Mouse (Mus musculus) C2C12 (cell line): ENCODE measurements around the gene Cadps2. TPM values are rescaled to one million over a fixed set of nuclear protein-coding genes. Genes with fewer than 3 reads are reported as not detected.

Source experiments
- H3K27me3 ChIP-seq: one replicate; pipeline ENCODE4 v1.6.1; 2011; ENCODE audit not compliant: control insufficient read depth, insufficient read depth, insufficient read length
- H3K36me3 ChIP-seq: one replicate; pipeline ENCODE4 v1.6.1; 2011; ENCODE audit not compliant: control insufficient read depth, insufficient read depth
- H3K4me3 ChIP-seq: one replicate; pipeline ENCODE4 v1.5.1; 2011; ENCODE audit warnings: mild to moderate bottlenecking, control low read depth; ENCODE audit not compliant: poor library complexity, insufficient read depth, severe bottlenecking
- H3K79me2 ChIP-seq: one replicate; pipeline ENCODE4 v1.6.1; 2011; ENCODE audit not compliant: control insufficient read depth, insufficient read depth
- H3K79me3 ChIP-seq: one replicate; pipeline ENCODE4 v1.6.1; 2011; ENCODE audit warnings: low read depth, control low read depth
- H3ac ChIP-seq: one replicate; pipeline ENCODE3; 2011; ENCODE audit warnings: low read depth; ENCODE audit not compliant: control insufficient read depth, insufficient read length
- CEBPB ChIP-seq: IDR thresholded peaks from one replicate; pipeline ENCODE4 v1.6.1; 2011; ENCODE audit warnings: low read depth, mild to moderate bottlenecking, control low read depth, moderate library complexity
- CTCF ChIP-seq: IDR thresholded peaks from one replicate; pipeline ENCODE4 v1.5.1; 2011; ENCODE audit not compliant: control insufficient read depth, insufficient read depth, insufficient read length
- FOSL1 ChIP-seq: IDR thresholded peaks from one replicate; pipeline ENCODE4 v1.8.0; 2011; ENCODE audit warnings: mild to moderate bottlenecking, low read length; ENCODE audit not compliant: poor library complexity, insufficient read depth, severe bottlenecking
- MAX ChIP-seq: IDR thresholded peaks from one replicate; pipeline ENCODE4 v1.6.1; 2011; ENCODE audit warnings: mild to moderate bottlenecking, control low read depth
- MYOD1 ChIP-seq: IDR thresholded peaks from one replicate; pipeline ENCODE4 v1.6.1; 2011; ENCODE audit warnings: low read depth; ENCODE audit not compliant: control insufficient read depth, insufficient read length
- MYOG ChIP-seq: IDR thresholded peaks from one replicate; pipeline ENCODE4 v1.6.1; 2011; ENCODE audit not compliant: control insufficient read depth, insufficient read length; ENCODE audit errors: extremely low read depth
- USF1 ChIP-seq: IDR thresholded peaks from one replicate; pipeline ENCODE4 v1.6.1; 2011; ENCODE audit warnings: low read depth, mild to moderate bottlenecking, control low read depth, moderate library complexity
- polyA plus RNA-seq: library from polyadenylated mRNA; unstranded; fragments of >200 nt; fragmentation: generic; extraction: Trizol; gene quantifications from one replicate; pipeline ENCODE4 v1.2.1, GENCODE M21; 2012; ENCODE audit warnings: missing spikeins

Gene Cadps2
- polyA plus RNA-seq, 1 experiment = not detected

GRCm38 (mm10) chr6:23549874-23550273 lies 289.3 kb downstream of the Cadps2 start:
- no peak overlapping the region for H3ac ChIP-seq
- H3K36me3 ChIP-seq = no peaks in the 10 kb centered on the region
- no peak overlapping the region for H3K4me3 ChIP-seq
- H3K79me3 ChIP-seq = no peaks in the 10 kb centered on the region
- no peaks in the 10 kb centered on the region for H3K79me2 ChIP-seq
- no peak for TF ChIP-seq MYOG
- H3K27me3 ChIP-seq = no peaks in the 10 kb centered on the region

- H3K4me3 ChIP-seq = no peak overlapping the region
- TF ChIP-seq USF1 (no peak), CEBPB (no peak), MYOD1 (no peak), CTCF (no peak), MAX (no peak), FOSL1 (no peak), MYOG (no peak)
- no peaks in the 10 kb centered on the region for H3K27me3 ChIP-seq
- H3ac ChIP-seq = no peak overlapping the region
- H3K79me3 ChIP-seq = no peaks in the 10 kb centered on the region
- no peaks in the 10 kb centered on the region for H3K79me2 ChIP-seq
- H3K36me3 ChIP-seq = no peaks in the 10 kb centered on the region
These were observed 315.5 kb downstream of the Cadps2 start for GRCm38 (mm10) chr6:23523710-23524109.

GRCm38 (mm10) chr6:23522556-23522955 lies 316.7 kb downstream of the Cadps2 start:
- H3K79me2 ChIP-seq = no peaks in the 10 kb centered on the region
- no peaks in the 10 kb centered on the region for H3K79me3 ChIP-seq
- TF ChIP-seq MYOG (no peak), MAX (no peak), CTCF (no peak), USF1 (no peak), MYOD1 (no peak), CEBPB (no peak), FOSL1 (no peak)
- H3K27me3 ChIP-seq = no peaks in the 10 kb centered on the region
- H3ac ChIP-seq = no peak overlapping the region
- H3K4me3 ChIP-seq = no peak overlapping the region
- no peaks in the 10 kb centered on the region for H3K36me3 ChIP-seq

- TF ChIP-seq MAX (no peak), MYOG (no peak), CEBPB (no peak), USF1 (no peak), MYOD1 (no peak), CTCF (no peak), FOSL1 (no peak)
- Histone ChIP-seq H3ac (no peak overlapping the region), H3K79me2 (no peaks in the 10 kb centered on the region), H3K27me3 (no peaks in the 10 kb centered on the region), H3K4me3 (no peak overlapping the region), H3K36me3 (no peaks in the 10 kb centered on the region), H3K79me3 (no peaks in the 10 kb centered on the region)
These were observed 340.6 kb downstream of the Cadps2 start for GRCm38 (mm10) chr6:23498611-23499010.

- Histone ChIP-seq H3K36me3 (no peaks in the 10 kb centered on the region), H3K79me3 (no peaks in the 10 kb centered on the region), H3K4me3 (no peak overlapping the region), H3ac (no peak overlapping the region), H3K27me3 (no peaks in the 10 kb centered on the region), H3K79me2 (no peaks in the 10 kb centered on the region)
- TF ChIP-seq CEBPB (no peak), MAX (no peak), MYOD1 (no peak), CTCF (no peak), MYOG (no peak), USF1 (no peak), FOSL1 (no peak)
These were observed 347.4 kb downstream of the Cadps2 start for GRCm38 (mm10) chr6:23491804-23492203.

GRCm38 (mm10) chr6:23490431-23490830 lies 348.8 kb downstream of the Cadps2 start:
- Histone ChIP-seq H3K27me3 (no peaks in the 10 kb centered on the region), H3K4me3 (no peak overlapping the region), H3ac (no peak overlapping the region), H3K79me2 (no peaks in the 10 kb centered on the region), H3K36me3 (no peaks in the 10 kb centered on the region), H3K79me3 (no peaks in the 10 kb centered on the region)
- TF ChIP-seq CTCF (no peak), MAX (no peak), MYOG (no peak), USF1 (no peak), FOSL1 (no peak)

- no peaks in the 10 kb centered on the region for H3K27me3 ChIP-seq
- no peaks in the 10 kb centered on the region for H3K79me3 ChIP-seq
- TF ChIP-seq USF1 = no peak
- TF ChIP-seq FOSL1 = no peak
- no peak for TF ChIP-seq MYOD1
- TF ChIP-seq MAX = no peak
- TF ChIP-seq CTCF = no peak
- TF ChIP-seq CEBPB = no peak
- TF ChIP-seq MYOG = no peak
- no peaks in the 10 kb centered on the region for H3K36me3 ChIP-seq
- no peaks in the 10 kb centered on the region for H3K79me2 ChIP-seq
- H3K4me3 ChIP-seq = no peak overlapping the region
- H3ac ChIP-seq = no peak overlapping the region
These were observed 350.2 kb downstream of the Cadps2 start for GRCm38 (mm10) chr6:23489046-23489445.
